Mouse (Mus musculus): Measurements from ENCODE around the gene Bid. TPM values are rescaled to one million over a fixed set of nuclear protein-coding genes. Genes with fewer than 3 reads are reported as not detected.
A peak's percentile ranks its signal among the peaks of the same experiment; 100 is the strongest.

Bid gene
- polyA plus RNA-seq, 1 experiment from 2014 or later = 16.7 TPM

DNA sequence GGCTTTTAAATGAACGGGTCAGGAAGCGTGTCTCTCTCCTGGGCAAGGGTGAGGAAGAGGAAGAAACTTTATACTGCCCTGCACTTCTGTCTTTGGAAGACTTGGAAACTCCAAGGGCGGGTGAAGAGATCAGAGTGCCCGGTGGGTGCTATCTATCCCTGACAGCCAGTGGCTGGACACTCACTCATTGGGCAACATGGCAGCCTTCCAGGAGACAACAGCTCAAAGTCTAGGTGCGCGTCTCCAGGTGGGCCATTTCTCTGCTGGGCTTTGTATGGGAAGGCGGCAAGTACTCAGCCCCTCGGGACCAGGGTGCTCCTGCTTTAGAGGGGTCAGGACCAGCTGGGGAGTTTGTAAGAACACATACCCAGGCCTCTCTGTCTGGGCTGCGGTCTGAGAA lies 28.9 kb upstream of the Bid start:
- H3K4me1 ChIP-seq = no peaks in the 10 kb centered on the region
- no peak overlapping the region for H3K4me2 ChIP-seq (replicated peaks)
- no peak overlapping the region for H3K4me3 ChIP-seq (replicated peaks)
- WGBS = 93% methylated on average over 9 of the region's 9 CpGs
- H3K27ac ChIP-seq (replicated peaks) = no peak overlapping the region
- no peak for ATAC-seq (ENCODE audit: insufficient number of reproducible peaks, low FRiP score, low TSS enrichment, low read depth)
- peaks cover 27% of the 10 kb centered on the region; the same call in 1 of the 2 replicates for H3K36me3 ChIP-seq
- no peak overlapping the region for H3K9ac ChIP-seq
- H3K27me3 ChIP-seq = no peaks in the 10 kb centered on the region
- H3K9me3 ChIP-seq (replicated peaks) = no peaks in the 10 kb centered on the region

DNA sequence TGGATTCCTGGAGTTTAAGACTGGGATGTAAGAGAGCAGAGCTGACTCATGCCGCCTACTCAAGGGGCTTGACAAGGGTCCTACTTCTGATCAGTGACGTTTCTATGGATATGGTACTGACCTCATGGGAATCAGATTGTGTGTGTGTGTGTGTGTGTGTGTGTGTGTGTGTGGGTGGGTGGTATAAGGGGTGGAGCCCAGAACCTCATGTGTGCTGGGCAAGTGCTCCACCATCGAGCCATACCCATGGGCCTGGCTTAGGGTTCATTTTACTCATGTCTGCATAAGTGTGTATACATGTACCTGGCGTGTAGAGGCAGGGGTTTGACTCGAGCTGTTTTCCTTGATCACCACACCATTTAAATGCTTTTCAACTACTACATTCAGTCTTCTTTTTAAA lies 27.3 kb upstream of the Bid start:
- H3K4me3 ChIP-seq (replicated peaks) = no peak overlapping the region
- no peaks in the 10 kb centered on the region for H3K9me3 ChIP-seq (replicated peaks)
- H3K4me2 ChIP-seq (replicated peaks) = no peak overlapping the region
- H3K36me3 ChIP-seq = peaks cover 18% of the 10 kb centered on the region; the same call in 1 of the 2 replicates
- H3K27me3 ChIP-seq = no peaks in the 10 kb centered on the region
- WGBS = 82% methylated on average over 5 of the region's 5 CpGs
- H3K9ac ChIP-seq = no peak overlapping the region
- no peak overlapping the region for H3K27ac ChIP-seq (replicated peaks)
- H3K4me1 ChIP-seq = no peaks in the 10 kb centered on the region
- no peak for ATAC-seq (ENCODE audit: insufficient number of reproducible peaks, low FRiP score, low TSS enrichment, low read depth)

- Histone ChIP-seq H3K9me3 (replicated peaks) (no peaks in the 10 kb centered on the region), H3K9ac (no peak overlapping the region), H3K4me3 (replicated peaks) (no peak overlapping the region), H3K27me3 (no peaks in the 10 kb centered on the region), H3K4me1 (no peaks in the 10 kb centered on the region), H3K36me3 (peaks cover 14% of the 10 kb centered on the region; the same call in 1 of the 2 replicates), H3K27ac (replicated peaks) (no peak overlapping the region), H3K4me2 (replicated peaks) (no peak overlapping the region)
- WGBS = 78% methylated on average over 10 of the region's 10 CpGs
- ATAC-seq (ENCODE audit: insufficient number of reproducible peaks, low FRiP score, low TSS enrichment, low read depth) = no peak
Observed at GRCm38 (mm10) chr6:120943551-120943950, 26.9 kb upstream of the Bid start.

- H3K36me3 ChIP-seq = peaks cover 12% of the 10 kb centered on the region; the same call in 1 of the 2 replicates
- H3K4me2 ChIP-seq (replicated peaks) = no peak overlapping the region
- ATAC-seq (ENCODE audit: insufficient number of reproducible peaks, low FRiP score, low TSS enrichment, low read depth) = no peak
- H3K4me3 ChIP-seq (replicated peaks) = no peak overlapping the region
- WGBS = 56% methylated on average over 2 of the region's 2 CpGs
- H3K9ac ChIP-seq = no peak overlapping the region
- no peak overlapping the region for H3K27ac ChIP-seq (replicated peaks)
- H3K27me3 ChIP-seq = no peaks in the 10 kb centered on the region
- no peaks in the 10 kb centered on the region for H3K4me1 ChIP-seq
- no peaks in the 10 kb centered on the region for H3K9me3 ChIP-seq (replicated peaks)
Observed at GRCm38 (mm10) chr6:120943079-120943478, 26.4 kb upstream of the Bid start.

GRCm38 (mm10) chr6:120941575-120941974 lies 24.9 kb upstream of the Bid start:
- H3K9me3 ChIP-seq (replicated peaks) = no peaks in the 10 kb centered on the region
- 95% methylated on average over 13 of the region's 13 CpGs for WGBS
- ATAC-seq (ENCODE audit: insufficient number of reproducible peaks, low FRiP score, low TSS enrichment, low read depth) = no peak
- H3K27ac ChIP-seq (replicated peaks) = no peak overlapping the region
- no peak overlapping the region for H3K9ac ChIP-seq
- no peak overlapping the region for H3K4me2 ChIP-seq (replicated peaks)
- H3K4me1 ChIP-seq = no peaks in the 10 kb centered on the region
- peaks cover 3% of the 10 kb centered on the region; the same call in 1 of the 2 replicates for H3K36me3 ChIP-seq
- no peak overlapping the region for H3K4me3 ChIP-seq (replicated peaks)
- no peaks in the 10 kb centered on the region for H3K27me3 ChIP-seq

DNA sequence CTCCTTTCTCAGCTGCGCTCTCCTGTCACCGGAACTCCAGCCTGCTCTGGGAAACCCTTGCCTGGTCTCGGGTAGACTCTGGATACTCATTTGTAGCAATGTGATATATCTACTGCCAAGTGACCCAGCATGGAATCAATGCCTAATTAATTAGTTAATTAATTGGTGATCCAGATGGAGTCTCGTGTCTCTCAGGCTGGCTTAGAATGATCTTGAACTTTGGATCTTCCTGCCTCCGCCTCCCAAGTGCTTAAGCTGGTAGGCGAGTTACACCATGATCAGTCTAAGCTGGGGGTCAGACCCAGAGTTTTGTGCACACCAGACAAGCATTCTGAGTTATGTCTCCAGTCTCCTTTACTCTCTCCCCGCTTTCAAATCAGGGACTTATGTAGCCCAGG lies 24.4 kb upstream of the Bid start:
- Histone ChIP-seq H3K9me3 (replicated peaks) (no peaks in the 10 kb centered on the region), H3K27me3 (no peaks in the 10 kb centered on the region), H3K4me1 (no peaks in the 10 kb centered on the region), H3K4me3 (replicated peaks) (no peak overlapping the region), H3K9ac (no peak overlapping the region), H3K4me2 (replicated peaks) (no peak overlapping the region), H3K36me3 (peaks cover 2% of the 10 kb centered on the region; the same call in 1 of the 2 replicates), H3K27ac (replicated peaks) (no peak overlapping the region)
- no peak for ATAC-seq (ENCODE audit: insufficient number of reproducible peaks, low FRiP score, low TSS enrichment, low read depth)
- WGBS = 76% methylated on average over 7 of the region's 7 CpGs

GRCm38 (mm10) chr6:120940446-120941083 lies 23.9 kb upstream of the Bid start:
- Histone ChIP-seq H3K27me3 (no peaks in the 10 kb centered on the region), H3K36me3 (0 out of 2 replicates have a peak, but pooled peaks cover 2% of the 10 kb centered on the region), H3K9me3 (replicated peaks) (no peaks in the 10 kb centered on the region), H3K4me3 (replicated peaks) (no peak overlapping the region), H3K4me1 (no peaks in the 10 kb centered on the region), H3K9ac (no peak overlapping the region), H3K4me2 (replicated peaks) (no peak overlapping the region), H3K27ac (replicated peaks) (no peak overlapping the region)
- WGBS = 86% methylated on average over 7 of the region's 7 CpGs
- ATAC-seq (ENCODE audit: insufficient number of reproducible peaks, low FRiP score, low TSS enrichment, low read depth) = no peak

GRCm38 (mm10) chr6:120939783-120940182 lies 23.1 kb upstream of the Bid start:
- Histone ChIP-seq H3K27ac (replicated peaks) (no peak overlapping the region), H3K4me1 (no peaks in the 10 kb centered on the region), H3K4me3 (replicated peaks) (no peak overlapping the region), H3K36me3 (0 out of 2 replicates have a peak, but pooled peaks cover 2% of the 10 kb centered on the region), H3K27me3 (no peaks in the 10 kb centered on the region), H3K9ac (no peak overlapping the region), H3K9me3 (replicated peaks) (no peaks in the 10 kb centered on the region), H3K4me2 (replicated peaks) (no peak overlapping the region)
- ATAC-seq (ENCODE audit: insufficient number of reproducible peaks, low FRiP score, low TSS enrichment, low read depth) = no peak
- WGBS = 75% methylated on average over 3 of the region's 3 CpGs

DNA sequence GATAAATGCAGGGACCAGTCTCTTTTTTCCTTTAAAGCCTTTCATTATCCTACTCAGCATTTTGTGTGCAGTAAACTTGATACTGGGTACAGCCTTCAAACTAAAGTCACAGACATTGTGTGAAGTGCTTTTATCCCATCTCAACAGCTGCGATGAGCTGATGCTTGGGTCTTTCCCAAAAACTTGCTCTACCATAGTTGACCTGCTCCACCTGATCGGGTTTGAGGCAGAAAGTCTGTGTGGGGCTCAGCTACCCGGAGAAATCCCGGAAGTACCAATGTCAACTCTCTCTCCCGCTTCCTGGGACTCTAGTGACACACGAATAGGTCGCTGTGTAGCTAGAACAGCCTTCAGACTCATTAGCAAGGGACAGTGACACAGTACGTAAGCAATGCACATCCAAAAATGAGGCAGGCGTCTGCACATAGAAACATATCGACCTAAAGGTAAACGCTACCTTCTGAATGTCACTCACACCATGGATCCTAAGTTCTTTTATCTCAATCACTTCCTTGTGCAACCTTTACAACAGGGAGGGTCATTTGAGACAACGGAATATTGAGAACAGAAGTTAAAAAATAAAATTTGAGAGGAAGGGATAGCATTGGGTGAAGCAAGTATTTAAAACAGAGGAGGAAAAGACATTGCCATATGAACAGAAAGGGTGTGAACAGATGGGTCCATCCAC lies 22.3 kb upstream of the Bid start:
- Histone ChIP-seq H3K4me1 (no peaks in the 10 kb centered on the region), H3K27ac (replicated peaks) (no peak overlapping the region), H3K36me3 (peaks cover 5% of the 10 kb centered on the region; the same call in 1 of the 2 replicates), H3K9ac (no peak overlapping the region), H3K4me2 (replicated peaks) (no peak overlapping the region), H3K9me3 (replicated peaks) (no peaks in the 10 kb centered on the region), H3K4me3 (replicated peaks) (no peak overlapping the region), H3K27me3 (no peaks in the 10 kb centered on the region)
- WGBS = 87% methylated on average over 12 of the region's 12 CpGs
- no peak for ATAC-seq (ENCODE audit: insufficient number of reproducible peaks, low FRiP score, low TSS enrichment, low read depth)

DNA sequence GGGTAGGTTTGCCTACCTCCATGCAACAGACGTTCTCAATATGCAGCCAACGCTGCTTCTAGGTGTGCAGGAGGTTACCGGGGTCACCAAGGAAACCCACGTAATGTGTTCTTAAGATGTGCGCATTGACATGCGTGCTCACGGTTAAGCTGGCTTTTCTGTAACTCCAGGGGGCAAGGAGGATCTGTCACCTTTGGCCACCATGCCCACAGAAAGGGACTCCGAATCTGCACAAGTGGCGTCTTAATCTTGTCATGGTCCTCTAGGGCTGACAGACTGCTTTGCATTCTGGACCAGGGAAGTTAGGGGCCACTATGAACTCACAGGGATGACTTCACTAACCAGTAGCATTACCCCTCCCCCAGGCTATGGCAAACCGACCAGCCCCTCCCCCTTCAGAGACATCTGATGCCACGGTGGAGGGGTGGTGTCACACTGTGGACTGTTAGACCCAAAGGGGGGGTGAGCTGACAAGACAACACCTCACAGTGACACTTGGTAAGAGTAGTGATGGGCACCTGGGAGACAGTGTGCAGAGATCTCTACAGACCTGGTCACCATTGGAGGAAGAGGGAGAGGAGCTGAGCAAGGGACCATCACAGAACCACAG lies 21.5 kb upstream of the Bid start:
- Histone ChIP-seq H3K4me2 (replicated peaks) (no peak overlapping the region), H3K27ac (replicated peaks) (no peak overlapping the region), H3K4me1 (no peaks in the 10 kb centered on the region), H3K9me3 (replicated peaks) (no peaks in the 10 kb centered on the region), H3K9ac (no peak overlapping the region), H3K36me3 (peaks cover 5% of the 10 kb centered on the region; the same call in 1 of the 2 replicates), H3K4me3 (replicated peaks) (no peak overlapping the region), H3K27me3 (no peaks in the 10 kb centered on the region)
- WGBS = 76% methylated on average over 11 of the region's 11 CpGs
- ATAC-seq (ENCODE audit: insufficient number of reproducible peaks, low FRiP score, low TSS enrichment, low read depth) = 0 out of 2 replicates have a peak, but pooled peaks have one; percentile 22

- Histone ChIP-seq H3K27ac (replicated peaks) (no peak overlapping the region), H3K4me3 (replicated peaks) (no peak overlapping the region), H3K4me2 (replicated peaks) (no peak overlapping the region), H3K36me3 (peaks cover 13% of the 10 kb centered on the region; the same call in 1 of the 2 replicates), H3K27me3 (no peaks in the 10 kb centered on the region), H3K9ac (no peak overlapping the region), H3K4me1 (no peaks in the 10 kb centered on the region), H3K9me3 (replicated peaks) (no peaks in the 10 kb centered on the region)
- no peak for ATAC-seq (ENCODE audit: insufficient number of reproducible peaks, low FRiP score, low TSS enrichment, low read depth)
- WGBS = 88% methylated on average over 16 of the region's 16 CpGs
Observed at GRCm38 (mm10) chr6:120937104-120937617, 20.5 kb upstream of the Bid start.
